Mouse (Mus musculus) frontal cortex, postnatal 14 days (tissue): ENCODE data around the gene Ilkap.
A peak's percentile ranks its signal among the peaks of the same experiment; 100 is the strongest.

Source experiments
- DNase-seq, 2 experiments: peaks; one replicate each; pipeline ENCODE4 v3.0.0; 2022; ENCODE audit warnings: low spot score in 2 of 2

Ilkap gene

GRCm38 (mm10) chr1:91414903-91415302, 16.3 kb upstream of the Ilkap start:
- no peak for DNase-seq

DNA sequence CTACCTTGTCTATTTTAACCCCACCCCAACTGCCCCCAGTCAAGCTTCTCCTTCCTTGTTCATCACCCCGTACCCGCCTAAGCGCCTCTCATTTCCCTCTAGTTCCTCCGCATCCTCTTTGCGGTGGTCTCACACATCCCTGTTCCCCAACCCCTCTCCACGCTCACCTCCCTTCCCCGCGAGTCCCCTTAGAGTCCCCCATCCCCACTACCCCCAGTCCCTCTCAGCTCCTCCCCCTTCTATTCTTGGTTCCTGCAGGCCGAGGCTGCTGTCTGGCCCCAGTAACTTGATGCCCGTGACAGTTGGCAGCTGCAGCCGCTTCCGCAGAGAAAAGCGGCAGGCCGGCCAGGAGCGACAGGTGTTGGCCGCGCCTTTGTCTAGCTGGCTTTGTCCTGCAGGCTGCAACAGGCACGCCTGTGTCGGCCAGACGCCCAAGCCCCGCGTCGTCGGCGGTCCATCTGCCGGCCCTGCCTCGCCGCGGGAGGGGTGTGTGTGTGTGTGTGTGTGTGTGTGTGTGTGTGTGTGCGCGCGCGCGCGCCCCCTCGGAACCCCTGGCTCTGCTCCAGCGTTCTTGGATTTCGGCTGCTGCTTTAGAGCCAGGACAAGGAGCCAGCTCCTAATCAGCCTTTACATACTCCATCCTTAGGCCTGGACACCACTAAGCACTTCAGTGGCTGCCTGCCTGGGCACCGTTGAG, 15.4 kb upstream of the Ilkap start, which contains the start of gene Hes6:
TSS of gene Hes6 (minus strand) at position 141 of the 697 bp plus-strand sequence.
- peak; percentile 50 to 60 for DNase-seq

DNA sequence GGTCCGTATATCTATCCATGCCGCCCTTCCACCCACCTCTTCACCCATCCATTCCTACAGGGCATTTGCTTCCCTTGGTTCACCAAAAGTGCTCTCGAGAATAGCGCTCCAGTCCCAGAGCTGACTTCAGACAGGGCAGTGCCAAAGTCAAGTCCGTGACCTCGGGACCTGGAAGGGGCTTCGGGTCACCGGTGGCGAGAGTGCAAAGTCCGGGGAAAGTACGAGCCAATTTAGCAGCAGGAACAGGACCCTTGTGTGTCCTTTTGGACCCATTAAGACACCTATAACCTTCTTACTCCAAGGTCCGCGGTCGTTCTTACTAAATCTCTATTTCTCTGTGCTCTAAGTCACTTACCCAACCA, 14.9 kb upstream of the Ilkap start:
- no peak for DNase-seq

DNA sequence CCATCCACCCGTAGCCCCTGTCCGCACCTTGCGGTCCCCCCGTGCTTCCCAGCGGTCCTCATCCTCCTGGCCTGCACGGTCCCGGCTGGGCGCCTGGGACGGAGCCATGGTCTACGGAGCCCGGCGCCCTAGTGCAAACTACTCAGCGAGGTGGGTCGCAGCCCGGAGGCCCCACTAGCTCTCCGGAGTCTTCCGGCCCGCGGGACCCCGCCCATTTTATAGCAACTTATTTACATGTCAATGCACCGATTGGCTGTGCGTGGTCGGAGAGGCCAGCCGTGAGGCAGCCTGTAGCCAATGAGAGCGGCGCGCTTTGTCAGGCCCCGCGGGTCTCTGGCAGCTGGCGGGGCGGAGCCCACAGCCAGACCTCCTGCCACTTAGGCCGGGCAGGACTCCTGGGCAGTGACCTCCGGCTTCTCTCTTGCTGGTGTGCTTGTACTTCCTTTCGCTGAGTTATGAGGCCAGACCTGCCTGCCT, 14.5 kb upstream of the Ilkap start:
- DNase-seq: peak; percentile 89 to 91

GRCm38 (mm10) chr1:91412286-91413029, 13.8 kb upstream of the Ilkap start:
- DNase-seq: no peak

DNA sequence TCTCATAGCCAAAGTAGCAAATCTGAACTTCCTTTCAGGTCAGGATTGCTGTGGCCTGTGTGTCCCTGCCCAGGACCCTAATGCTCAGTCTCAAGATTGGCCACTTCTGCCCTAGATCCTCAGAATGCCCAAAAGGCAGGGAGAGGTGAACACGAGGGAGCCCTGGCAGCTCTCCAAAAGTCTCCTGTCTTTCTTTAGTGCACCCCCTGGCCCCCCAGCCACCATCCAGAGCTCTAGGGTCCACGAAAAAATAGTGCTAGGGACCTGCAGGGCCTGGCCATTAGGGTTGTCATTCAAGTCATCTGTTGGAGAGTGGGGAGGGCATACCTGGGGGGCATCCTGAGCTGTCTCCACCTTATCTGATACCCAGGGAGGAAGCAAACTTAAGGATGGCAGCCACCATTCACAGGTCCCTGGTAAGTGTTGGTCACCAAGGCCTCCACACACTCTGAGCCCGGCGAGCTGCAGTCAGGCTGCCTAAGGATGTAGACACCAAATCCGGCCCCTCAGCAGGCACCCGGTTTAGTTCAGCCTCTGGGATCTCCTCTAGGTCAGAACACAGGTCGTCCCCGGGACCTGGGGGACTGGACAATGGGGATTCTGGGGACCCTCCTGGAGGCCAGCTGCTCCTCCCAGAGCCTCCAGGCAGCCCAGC, 13.1 kb upstream of the Ilkap start:
- DNase-seq: no peak

DNA sequence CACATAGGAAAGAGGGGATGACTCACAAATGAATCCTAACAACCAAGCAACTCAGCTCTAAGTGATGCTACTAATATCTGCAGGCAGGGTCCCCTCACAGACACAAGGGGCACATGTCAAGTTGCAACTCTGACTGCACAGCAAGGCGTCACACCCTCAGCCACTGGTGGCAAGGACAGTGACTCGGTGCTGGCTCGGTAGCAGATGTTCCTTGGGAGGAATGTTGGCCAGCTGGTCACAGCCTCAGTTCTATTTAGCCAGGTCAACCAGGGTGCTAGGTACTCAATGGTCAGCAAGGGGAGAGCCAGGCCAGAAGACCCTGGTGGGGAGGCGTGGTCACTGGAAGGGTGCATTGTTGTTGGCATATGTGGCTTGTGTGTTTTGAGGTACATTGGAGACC, 9.2 kb upstream of the Ilkap start:
- DNase-seq: no peak

GRCm38 (mm10) chr1:91405406-91406169, 7.0 kb upstream of the Ilkap start:
- no peak for DNase-seq

- no peak for DNase-seq
Measured at GRCm38 (mm10) chr1:91404976-91405375, 6.4 kb upstream of the Ilkap start.

DNA sequence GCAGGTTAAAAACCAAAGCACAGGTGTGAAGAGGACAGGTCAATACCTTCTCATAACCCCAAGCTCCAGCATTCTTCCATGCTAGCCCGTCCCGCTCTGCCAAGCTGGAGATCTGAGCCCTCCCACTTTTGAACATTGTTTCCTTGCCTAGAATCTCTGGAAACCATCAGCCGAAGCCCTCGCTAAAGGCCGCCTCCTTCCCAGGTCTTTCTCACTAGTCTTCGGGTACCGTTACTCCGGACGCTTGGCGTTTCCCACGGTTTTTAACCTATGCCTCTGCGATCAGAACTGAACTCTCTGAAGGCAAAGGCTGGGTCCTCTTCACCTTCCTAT, 722 bp downstream of the Ilkap start:
- no peak for DNase-seq

GRCm38 (mm10) chr1:91390369-91390768, 8.2 kb downstream of the Ilkap start:
- no peak for DNase-seq

GRCm38 (mm10) chr1:91381091-91381471, 17.5 kb downstream of the Ilkap start:
- no peak for DNase-seq

DNA sequence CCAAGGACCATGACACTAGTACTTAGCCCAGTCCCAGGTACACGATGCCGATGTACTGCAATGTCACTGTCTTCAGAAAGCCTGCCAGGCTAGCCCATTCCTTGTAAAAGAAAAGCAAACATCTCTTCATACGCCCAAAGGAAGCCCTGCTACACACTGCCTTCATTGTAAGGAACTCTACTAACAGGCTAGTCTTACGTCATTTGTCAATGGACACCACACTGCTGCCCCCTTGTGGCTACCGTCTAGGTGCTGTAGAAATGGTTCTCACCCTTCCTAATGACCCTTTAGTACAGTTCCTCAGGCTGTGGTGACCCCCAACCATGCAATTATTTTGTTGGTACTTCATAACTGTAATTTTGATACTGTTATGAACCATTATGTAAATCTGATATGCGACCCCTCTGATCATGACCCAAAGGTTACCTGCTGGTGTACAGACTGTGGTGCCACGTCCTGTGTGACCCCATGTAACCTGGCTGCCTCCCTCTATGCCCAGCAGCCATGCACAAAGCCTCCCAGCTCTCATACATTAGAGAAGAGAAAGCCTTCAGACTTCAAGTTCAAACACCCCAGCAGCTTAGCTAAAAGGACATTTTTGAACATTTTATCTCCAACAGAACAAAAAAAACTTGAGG, 18.0 kb downstream of the Ilkap start:
- peak in 1 of 2 experiments; percentile 71 for DNase-seq

- DNase-seq: no peak
Measured at GRCm38 (mm10) chr1:91373414-91373835, 25.2 kb downstream of the Ilkap start.

DNA sequence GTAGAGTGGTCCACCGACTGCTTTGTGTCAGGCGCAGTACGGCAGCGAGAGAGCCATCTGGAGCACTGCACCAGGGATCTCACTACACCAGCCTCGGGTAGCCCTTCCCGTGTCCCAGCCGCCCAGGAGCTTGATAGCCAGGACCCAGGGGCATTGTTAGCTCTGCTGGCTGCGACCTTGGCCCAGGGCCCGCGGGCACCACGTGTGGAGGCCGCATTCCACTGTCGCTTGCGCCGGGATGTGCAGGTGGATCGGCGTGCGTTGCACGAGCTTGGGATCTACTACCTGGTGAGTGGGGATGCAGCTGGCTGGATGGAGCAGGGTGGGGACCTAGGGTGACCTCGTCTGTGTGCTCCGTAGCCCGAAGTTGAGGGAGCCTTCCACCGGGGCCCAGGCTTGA, 28.6 kb downstream of the Ilkap start:
- DNase-seq: no peak

GRCm38 (mm10) chr1:91369408-91369807, 29.2 kb downstream of the Ilkap start:
- no peak for DNase-seq

GRCm38 (mm10) chr1:91367295-91367694, 31.3 kb downstream of the Ilkap start:
- DNase-seq: no peak

- peak in 1 of 2 experiments; percentile 24 for DNase-seq
Measured at GRCm38 (mm10) chr1:91366215-91367108, 32.2 kb downstream of the Ilkap start, which contains the start of gene Erfe. TSS of gene Erfe (plus strand) at chr1:91366430.

DNA sequence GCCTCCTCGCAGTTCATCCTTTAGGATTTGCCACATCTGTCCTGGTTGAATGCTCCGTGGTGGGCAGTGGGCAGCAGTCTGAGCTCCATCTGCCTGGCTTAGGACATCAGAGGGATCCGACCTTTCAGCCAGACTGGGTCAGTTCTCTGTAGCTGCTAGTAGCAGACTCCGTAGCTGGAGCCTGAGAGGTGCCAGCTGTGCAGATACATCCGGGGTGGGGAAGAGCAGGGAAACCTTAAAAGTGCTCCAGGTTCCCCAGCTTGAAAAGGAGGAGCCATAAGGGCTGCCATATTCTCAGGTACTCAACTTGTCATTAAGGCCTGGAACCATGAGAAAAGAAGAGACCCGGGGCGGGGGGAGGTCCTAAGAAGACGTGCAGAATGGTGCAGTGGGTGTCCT, 32.8 kb downstream of the Ilkap start:
- DNase-seq: no peak
